Mouse (Mus musculus) small intestine, adult 2 months (tissue): ENCODE measurements around the gene Adipor2.

Experiments
- CTCF ChIP-seq: fragments of 200-500 bp; IDR thresholded peaks from 2 replicates; pipeline ENCODE4 v1.5.1; 2012; ENCODE audit warnings: low read depth, mild to moderate bottlenecking, control low read depth, inconsistent platforms, low read length, moderate library complexity, mixed read lengths; ENCODE audit not compliant: insufficient replicate concordance, insufficient read length; ENCODE audit errors: extremely low read depth
- POLR2A ChIP-seq: fragments of 200-500 bp; IDR thresholded peaks from 2 replicates; pipeline ENCODE4 v1.6.1; 2012; ENCODE audit warnings: low read depth, mild to moderate bottlenecking, control low read depth, inconsistent platforms, low read length, moderate library complexity

DNA sequence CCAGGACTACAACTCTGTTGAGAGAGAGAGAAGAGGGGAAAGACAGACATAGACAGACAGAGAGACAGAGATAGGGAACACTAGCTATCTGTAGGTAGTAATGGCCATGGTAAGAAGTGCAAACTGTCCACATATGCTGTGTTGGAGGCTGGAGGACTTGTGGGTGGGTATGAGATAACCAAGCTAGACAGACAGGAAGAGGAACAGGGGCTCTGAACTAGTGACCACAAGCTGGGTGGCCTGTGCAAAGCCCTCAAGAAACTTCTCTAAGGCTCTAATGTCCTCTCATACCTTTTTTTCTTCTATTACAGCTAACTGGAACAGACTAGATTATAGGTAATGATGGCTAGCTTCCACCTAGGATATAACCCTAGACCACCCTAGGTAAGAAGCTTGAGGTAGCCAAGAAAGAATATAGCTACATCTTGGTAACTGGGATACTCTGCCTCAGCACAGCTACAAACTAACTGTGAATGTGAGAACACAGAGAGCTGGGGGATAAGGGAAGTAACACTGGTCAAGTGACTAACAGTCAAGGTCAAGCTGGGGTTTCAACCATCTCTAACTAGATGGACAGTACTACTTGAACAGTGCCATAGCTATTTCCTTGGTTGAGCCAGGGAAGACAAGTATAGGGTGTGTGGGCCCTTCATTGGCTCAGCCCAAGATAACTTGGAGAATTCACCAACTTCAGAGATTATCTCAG lies 44.4 kb downstream of the Adipor2 start:
- TF ChIP-seq POLR2A = no peak
- no peak for TF ChIP-seq CTCF
